Mouse (Mus musculus): ENCODE results near the gene Gm42906. TPM values are rescaled to one million over a fixed set of nuclear protein-coding genes. Genes with fewer than 3 reads are reported as not detected.
A peak's percentile ranks its signal among the peaks of the same experiment; 100 is the strongest.

Gm42906 gene
- polyA plus RNA-seq, 1 experiment from 2014 or later = not detected

DNA sequence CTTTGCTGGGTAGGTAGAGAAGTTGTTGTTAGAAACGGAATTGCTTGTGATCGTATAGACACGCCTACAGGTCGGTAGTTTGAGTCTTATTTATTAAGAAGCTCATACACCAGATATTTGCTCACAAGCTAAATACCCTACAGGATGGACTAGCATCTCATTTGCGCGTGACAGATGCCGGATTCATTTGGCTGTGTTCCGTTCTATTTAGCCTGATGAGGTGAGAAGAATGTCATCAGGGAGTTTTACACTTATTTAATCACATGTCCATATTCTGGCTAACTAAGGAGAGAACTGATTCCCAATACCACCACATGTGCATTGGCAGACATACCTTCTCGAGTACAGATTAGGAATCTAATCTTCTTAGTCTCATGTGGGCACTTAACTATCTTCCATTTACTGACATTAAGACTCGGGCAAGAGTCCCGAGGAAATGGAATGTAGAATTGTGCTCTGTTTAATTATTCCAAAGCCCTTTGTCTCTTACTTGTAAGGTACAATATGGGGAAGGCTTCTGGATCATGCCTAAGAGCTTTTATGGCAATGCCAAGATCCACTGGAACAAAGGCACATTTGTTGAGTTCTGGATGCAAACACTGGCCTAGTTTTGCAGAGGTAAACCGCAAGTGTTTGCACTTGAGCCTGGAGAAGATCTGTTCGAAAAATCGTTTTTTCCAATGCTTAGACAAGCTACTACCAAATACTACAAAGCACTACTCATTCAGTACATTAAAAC is 160.9 kb downstream of the Gm42906 start:
- H3K4me3 ChIP-seq (ENCODE audit: low read depth, low read length) = no peak overlapping the region
- H3K9me3 ChIP-seq (ENCODE audit: control insufficient read depth, low read length) = no peaks in the 10 kb centered on the region
- no peaks in the 10 kb centered on the region for H3K36me3 ChIP-seq (ENCODE audit: control insufficient read depth, insufficient read depth, low read length)
- 86% methylated on average over 14 of the region's 14 CpGs for WGBS
- no peaks in the 10 kb centered on the region for H3K27me3 ChIP-seq (ENCODE audit: control insufficient read depth, insufficient read depth, low read length)
- H3K4me1 ChIP-seq (ENCODE audit: control insufficient read depth, insufficient read depth, low read length) = no peaks in the 10 kb centered on the region
- ATAC-seq (ENCODE audit: low FRiP score) (no peak), DNase-seq (ENCODE audit: low spot score, missing footprints) (no peak)
- no peak overlapping the region for H3K4me2 ChIP-seq
- H3K27ac ChIP-seq (ENCODE audit: low read depth, low read length) = no peak overlapping the region
- no peak overlapping the region for H3K9ac ChIP-seq (ENCODE audit: low read length)

DNA sequence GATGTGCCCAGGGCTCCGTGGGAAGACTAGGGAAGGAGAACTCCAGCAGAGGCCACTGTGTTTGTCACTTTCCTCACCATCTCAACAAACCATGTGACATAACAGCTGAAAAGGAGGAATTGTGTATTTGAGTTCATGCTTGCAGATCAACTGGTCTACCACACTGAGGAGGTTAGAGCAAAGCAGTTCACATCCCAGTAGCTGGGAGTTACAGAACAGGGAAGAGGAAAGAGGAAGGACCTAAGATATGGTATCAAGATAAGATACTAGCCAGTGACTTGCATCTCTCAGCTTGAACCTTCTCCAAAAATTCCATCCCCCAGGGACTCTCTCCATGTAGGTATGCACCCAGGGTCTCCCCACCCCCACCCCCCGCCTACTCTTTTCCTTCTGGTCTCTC is 166.4 kb downstream of the Gm42906 start:
- WGBS = 82% methylated on average over 2 of the region's 2 CpGs
- no peak for ATAC-seq (ENCODE audit: low FRiP score)

DNA sequence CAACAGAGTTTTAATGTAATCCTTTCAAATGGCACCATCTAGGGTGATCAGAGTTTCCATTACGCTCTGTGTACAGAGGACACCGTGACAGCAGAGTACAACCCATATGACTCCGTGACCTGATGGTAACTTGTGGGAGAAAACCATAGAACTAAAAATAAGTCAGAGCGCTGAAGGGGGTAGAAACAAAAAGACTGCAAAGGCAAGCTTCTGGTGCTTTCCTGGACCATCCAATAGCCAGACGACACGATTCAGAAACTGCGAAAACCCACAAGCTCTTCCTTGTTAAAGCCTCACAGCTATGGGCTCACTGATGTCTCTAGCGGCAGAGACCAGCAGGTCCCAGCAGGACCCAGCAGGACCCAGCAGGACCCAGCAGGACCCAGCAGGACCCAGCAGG is 175.8 kb downstream of the Gm42906 start:
- 54% methylated on average over 8 of the region's 8 CpGs for WGBS
- no peak overlapping the region for H3K9ac ChIP-seq (ENCODE audit: low read length)
- no peaks in the 10 kb centered on the region for H3K27me3 ChIP-seq (ENCODE audit: control insufficient read depth, insufficient read depth, low read length)
- no peaks in the 10 kb centered on the region for H3K4me1 ChIP-seq (ENCODE audit: control insufficient read depth, insufficient read depth, low read length)
- H3K4me2 ChIP-seq = no peak overlapping the region
- H3K9me3 ChIP-seq (ENCODE audit: control insufficient read depth, low read length) = no peaks in the 10 kb centered on the region
- DNase-seq (ENCODE audit: low spot score, missing footprints) (no peak), ATAC-seq (ENCODE audit: low FRiP score) (peak; percentile 19; the same call in 1 of the 2 replicates)
- no peak overlapping the region for H3K4me3 ChIP-seq (ENCODE audit: low read depth, low read length)
- no peak overlapping the region for H3K27ac ChIP-seq (ENCODE audit: low read depth, low read length)
- H3K36me3 ChIP-seq (ENCODE audit: control insufficient read depth, insufficient read depth, low read length) = no peaks in the 10 kb centered on the region

More for the DNA sequence above, 166.4 kb downstream of the Gm42906 start:
- Histone ChIP-seq H3K36me3 (ENCODE audit: control insufficient read depth, insufficient read depth, low read length) (no peaks in the 10 kb centered on the region), H3K9ac (ENCODE audit: low read length) (no peak overlapping the region), H3K4me1 (ENCODE audit: control insufficient read depth, insufficient read depth, low read length) (no peaks in the 10 kb centered on the region), H3K4me3 (ENCODE audit: low read depth, low read length) (no peak overlapping the region), H3K9me3 (ENCODE audit: control insufficient read depth, low read length) (no peaks in the 10 kb centered on the region), H3K27ac (ENCODE audit: low read depth, low read length) (no peak overlapping the region), H3K4me2 (no peak overlapping the region), H3K27me3 (ENCODE audit: control insufficient read depth, insufficient read depth, low read length) (no peaks in the 10 kb centered on the region)
- DNase-seq (ENCODE audit: low spot score, missing footprints) = no peak

DNA sequence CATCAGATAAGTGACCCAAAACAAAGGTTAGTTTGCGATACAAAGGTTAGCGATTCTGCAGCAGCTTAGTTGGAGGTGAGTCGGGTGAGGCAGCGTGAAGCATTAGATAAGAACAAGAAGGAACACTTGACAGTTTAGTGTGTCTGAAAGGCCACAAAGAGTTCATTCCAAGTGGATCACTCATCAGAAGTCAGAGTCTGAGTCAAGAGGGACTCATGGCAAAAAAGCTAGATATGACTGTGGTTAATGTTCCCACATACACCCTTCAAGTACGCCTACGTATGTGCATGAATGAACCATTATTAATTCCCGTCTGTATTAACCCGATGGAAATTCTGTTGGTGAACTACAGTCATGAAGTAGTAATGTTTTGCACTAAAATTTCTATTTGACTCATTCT is 176.3 kb downstream of the Gm42906 start:
- ATAC-seq (ENCODE audit: low FRiP score) (no peak), DNase-seq (ENCODE audit: low spot score, missing footprints) (no peak)
- H3K4me3 ChIP-seq (ENCODE audit: low read depth, low read length) = no peak overlapping the region
- no peak overlapping the region for H3K4me2 ChIP-seq
- H3K27ac ChIP-seq (ENCODE audit: low read depth, low read length) = no peak overlapping the region
- no peaks in the 10 kb centered on the region for H3K27me3 ChIP-seq (ENCODE audit: control insufficient read depth, insufficient read depth, low read length)
- no peaks in the 10 kb centered on the region for H3K9me3 ChIP-seq (ENCODE audit: control insufficient read depth, low read length)
- no peak overlapping the region for H3K9ac ChIP-seq (ENCODE audit: low read length)
- no peaks in the 10 kb centered on the region for H3K36me3 ChIP-seq (ENCODE audit: control insufficient read depth, insufficient read depth, low read length)
- 95% methylated on average over 8 of the region's 8 CpGs for WGBS
- H3K4me1 ChIP-seq (ENCODE audit: control insufficient read depth, insufficient read depth, low read length) = no peaks in the 10 kb centered on the region

DNA sequence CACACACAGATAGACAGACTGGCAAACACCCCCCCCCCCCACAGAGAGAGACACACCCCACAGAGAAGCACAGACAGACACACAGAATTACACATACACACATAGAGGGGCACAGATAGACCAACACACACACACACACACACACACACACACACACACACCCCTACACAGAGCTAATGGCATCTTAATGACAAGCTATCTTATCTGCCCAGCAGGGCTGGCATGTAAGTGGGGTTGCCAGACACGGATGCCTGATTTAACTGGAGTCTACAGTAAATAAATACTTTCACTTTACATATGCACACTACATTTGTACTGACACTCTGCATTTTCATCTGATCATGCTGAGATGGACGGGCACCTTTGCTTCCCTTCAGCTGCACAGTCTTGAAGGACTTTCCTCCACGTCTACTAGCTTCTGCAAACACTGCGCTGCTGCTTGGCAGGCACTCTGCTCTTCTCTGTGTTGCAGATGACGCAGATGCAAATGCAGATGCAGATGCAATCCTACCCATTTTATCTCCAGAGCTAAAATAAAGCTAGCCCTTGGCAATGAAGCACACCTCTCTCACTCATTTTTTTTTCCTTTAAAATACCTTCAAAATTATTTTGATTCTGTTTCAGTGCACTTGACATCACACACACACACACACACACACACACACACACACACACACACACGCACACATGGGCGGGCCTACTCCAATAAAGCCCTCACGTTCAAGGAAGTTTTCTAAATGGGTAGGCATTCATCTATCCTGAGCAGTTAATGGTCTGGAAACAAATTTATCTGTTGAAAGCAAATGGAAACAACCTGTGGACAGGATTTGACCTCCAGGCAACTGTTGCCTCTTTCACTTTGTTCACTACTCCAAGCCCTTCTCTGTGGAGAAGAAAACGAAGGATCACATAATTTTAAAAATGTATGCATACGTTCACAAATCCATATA is 179.0 kb downstream of the Gm42906 start:
- no peaks in the 10 kb centered on the region for H3K4me1 ChIP-seq (ENCODE audit: control insufficient read depth, insufficient read depth, low read length)
- WGBS = 78% methylated on average over 10 of the region's 10 CpGs
- no peak overlapping the region for H3K4me3 ChIP-seq (ENCODE audit: low read depth, low read length)
- DNase-seq (ENCODE audit: low spot score, missing footprints) (no peak), ATAC-seq (ENCODE audit: low FRiP score) (no peak)
- no peaks in the 10 kb centered on the region for H3K27me3 ChIP-seq (ENCODE audit: control insufficient read depth, insufficient read depth, low read length)
- H3K4me2 ChIP-seq = no peak overlapping the region
- no peaks in the 10 kb centered on the region for H3K9me3 ChIP-seq (ENCODE audit: control insufficient read depth, low read length)
- H3K27ac ChIP-seq (ENCODE audit: low read depth, low read length) = no peak overlapping the region
- H3K9ac ChIP-seq (ENCODE audit: low read length) = no peak overlapping the region
- no peaks in the 10 kb centered on the region for H3K36me3 ChIP-seq (ENCODE audit: control insufficient read depth, insufficient read depth, low read length)

GRCm38 (mm10) chr5:151248084-151248483 is 179.9 kb downstream of the Gm42906 start:
- no peak for ATAC-seq (ENCODE audit: low FRiP score)
- Histone ChIP-seq H3K27me3 (ENCODE audit: control insufficient read depth, insufficient read depth, low read length) (no peaks in the 10 kb centered on the region), H3K4me2 (no peak overlapping the region), H3K9ac (ENCODE audit: low read length) (no peak overlapping the region), H3K4me1 (ENCODE audit: control insufficient read depth, insufficient read depth, low read length) (no peaks in the 10 kb centered on the region), H3K36me3 (ENCODE audit: control insufficient read depth, insufficient read depth, low read length) (no peaks in the 10 kb centered on the region), H3K9me3 (ENCODE audit: control insufficient read depth, low read length) (no peaks in the 10 kb centered on the region), H3K4me3 (ENCODE audit: low read depth, low read length) (no peak overlapping the region), H3K27ac (ENCODE audit: low read depth, low read length) (no peak overlapping the region)
- DNase-seq (ENCODE audit: low spot score, missing footprints) = no peak
- WGBS = 63% methylated on average over 2 of the region's 2 CpGs

DNA sequence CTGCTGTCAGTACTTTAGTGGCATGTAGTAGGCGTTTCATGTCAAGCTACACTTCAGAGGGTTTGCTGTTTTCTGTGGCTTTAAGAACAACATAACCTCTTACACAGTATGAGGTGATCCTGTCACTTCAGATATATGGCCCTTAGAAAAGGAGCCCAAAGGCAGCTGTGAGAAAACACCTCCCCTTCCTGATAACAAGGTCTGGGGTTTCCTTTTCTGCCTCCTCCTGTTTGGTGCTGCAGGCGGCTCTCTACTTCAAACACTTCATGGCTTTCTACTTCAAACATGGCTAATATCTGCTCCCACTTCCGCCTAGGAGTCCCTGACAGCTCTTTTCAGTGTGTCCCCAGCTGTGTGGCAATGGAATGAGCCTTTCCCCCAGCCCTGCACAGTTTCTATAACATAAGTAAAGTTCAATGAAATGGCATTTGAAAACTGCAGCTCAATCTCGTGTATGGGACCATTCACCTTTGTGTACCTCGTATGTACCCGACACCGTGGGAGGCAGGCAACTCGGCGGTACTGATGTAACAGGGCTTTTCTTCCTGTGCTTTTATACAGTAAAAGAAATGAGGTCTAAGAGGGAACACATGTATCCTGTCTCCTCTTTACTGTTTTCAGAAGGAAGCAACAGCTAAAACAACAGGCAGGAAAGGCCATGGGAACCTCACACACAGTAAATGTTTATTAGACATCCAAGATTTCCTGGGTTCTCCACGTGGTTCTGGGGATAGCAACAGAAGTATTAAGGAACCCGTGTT is 180.7 kb downstream of the Gm42906 start:
- DNase-seq (ENCODE audit: low spot score, missing footprints) (no peak), ATAC-seq (ENCODE audit: low FRiP score) (no peak)
- Histone ChIP-seq H3K4me2 (no peak overlapping the region), H3K27ac (ENCODE audit: low read depth, low read length) (no peak overlapping the region), H3K9me3 (ENCODE audit: control insufficient read depth, low read length) (no peaks in the 10 kb centered on the region), H3K9ac (ENCODE audit: low read length) (no peak overlapping the region), H3K36me3 (ENCODE audit: control insufficient read depth, insufficient read depth, low read length) (no peaks in the 10 kb centered on the region), H3K4me1 (ENCODE audit: control insufficient read depth, insufficient read depth, low read length) (no peaks in the 10 kb centered on the region), H3K4me3 (ENCODE audit: low read depth, low read length) (no peak overlapping the region), H3K27me3 (ENCODE audit: control insufficient read depth, insufficient read depth, low read length) (no peaks in the 10 kb centered on the region)
- 74% methylated on average over 11 of the region's 11 CpGs for WGBS

DNA sequence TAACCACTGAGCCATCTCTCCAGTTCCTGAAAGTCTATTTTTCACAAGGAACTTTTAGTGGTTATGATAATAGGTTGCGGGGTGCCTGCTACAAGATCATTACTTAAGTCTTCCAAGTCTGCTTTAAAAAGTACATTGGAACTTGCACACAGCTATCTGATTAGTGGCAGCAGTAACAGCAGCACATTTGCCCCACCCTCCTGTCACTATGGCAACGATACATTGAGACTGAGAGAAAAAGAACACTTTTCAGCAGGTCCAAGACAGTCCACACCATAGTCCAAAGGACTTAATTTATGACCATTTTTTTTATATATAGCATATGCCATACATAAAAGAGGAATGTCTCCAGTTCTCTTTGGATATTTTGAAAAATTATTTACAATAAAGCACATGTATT is 181.7 kb downstream of the Gm42906 start:
- no peak overlapping the region for H3K27ac ChIP-seq (ENCODE audit: low read depth, low read length)
- no peaks in the 10 kb centered on the region for H3K36me3 ChIP-seq (ENCODE audit: control insufficient read depth, insufficient read depth, low read length)
- no peak overlapping the region for H3K4me2 ChIP-seq
- no peak overlapping the region for H3K4me3 ChIP-seq (ENCODE audit: low read depth, low read length)
- no peak for DNase-seq (ENCODE audit: low spot score, missing footprints)
- ATAC-seq (ENCODE audit: low FRiP score) = no peak
- no peak overlapping the region for H3K9ac ChIP-seq (ENCODE audit: low read length)
- H3K9me3 ChIP-seq (ENCODE audit: control insufficient read depth, low read length) = no peaks in the 10 kb centered on the region
- no peaks in the 10 kb centered on the region for H3K4me1 ChIP-seq (ENCODE audit: control insufficient read depth, insufficient read depth, low read length)
- H3K27me3 ChIP-seq (ENCODE audit: control insufficient read depth, insufficient read depth, low read length) = no peaks in the 10 kb centered on the region
- 94% methylated on average over 2 of the region's 2 CpGs for whole genome bisulfite sequencing
